Mouse (Mus musculus) midbrain, embryonic 12.5 days (tissue): ENCODE results near the gene Klk11. TPM values are rescaled to one million over a fixed set of nuclear protein-coding genes. Genes with fewer than 3 reads are reported as not detected.
A peak's percentile ranks its signal among the peaks of the same experiment; 100 is the strongest.

Source experiments
- ATAC-seq: fragments of 200-750 bp; cut with Nextera tagmentation; 2 replicates; pipeline ENCODE4 v1.8.0; 2017; ENCODE audit warnings: low read depth, moderate TSS enrichment, moderate library complexity; ENCODE audit not compliant: low FRiP score
- H3K27ac ChIP-seq: fragments of 300-500 bp; sonication (generic); replicated peaks from 2 replicates; pipeline ENCODE4 v1.5.1; 2016; ENCODE audit warnings: mild to moderate bottlenecking
- H3K27me3 ChIP-seq: fragments of 300-500 bp; sonication (generic); 2 replicates; pipeline ENCODE4 v1.6.1; 2016; ENCODE audit warnings: mild to moderate bottlenecking
- H3K36me3 ChIP-seq: fragments of 300-500 bp; sonication (generic); 2 replicates; pipeline ENCODE4 v1.6.1; 2016
- H3K4me1 ChIP-seq: fragments of 300-500 bp; sonication (generic); 2 replicates; pipeline ENCODE4 v1.6.1; 2016
- H3K4me2 ChIP-seq: fragments of 300-500 bp; sonication (generic); replicated peaks from 2 replicates; pipeline ENCODE4 v1.6.1; 2016; ENCODE audit warnings: mild to moderate bottlenecking, moderate library complexity
- H3K4me3 ChIP-seq: fragments of 300-500 bp; sonication (generic); 2 replicates; pipeline ENCODE4 v1.5.1; 2016; ENCODE audit warnings: mild to moderate bottlenecking
- H3K9ac ChIP-seq: fragments of 300-500 bp; sonication (generic); replicated peaks from 2 replicates; pipeline ENCODE4 v1.6.1; 2016; ENCODE audit warnings: mild to moderate bottlenecking, moderate library complexity
- H3K9me3 ChIP-seq: fragments of 300-500 bp; sonication (generic); 2 replicates; pipeline ENCODE4 v1.6.1; 2016; ENCODE audit warnings: mild to moderate bottlenecking
- WGBS: fragments of 180-500 bp; shearing (Covaris S2); methylation state at CpG from one replicate; pipeline ENCODE4 v1.1.7; 2016; 5-methylcytosine and 5-hydroxymethylcytosine counted together
- polyA plus RNA-seq: library from polyadenylated mRNA; unstranded; fragments of >200 nt; fragmentation: Nextera tagmentation; extraction: Ambion mirVana; gene quantifications from 2 replicates; pipeline ENCODE4 v1.2.1, GENCODE M21; 2016

Gene Klk11
- polyA plus RNA-seq, 1 experiment from 2014 or later, result not detected

DNA sequence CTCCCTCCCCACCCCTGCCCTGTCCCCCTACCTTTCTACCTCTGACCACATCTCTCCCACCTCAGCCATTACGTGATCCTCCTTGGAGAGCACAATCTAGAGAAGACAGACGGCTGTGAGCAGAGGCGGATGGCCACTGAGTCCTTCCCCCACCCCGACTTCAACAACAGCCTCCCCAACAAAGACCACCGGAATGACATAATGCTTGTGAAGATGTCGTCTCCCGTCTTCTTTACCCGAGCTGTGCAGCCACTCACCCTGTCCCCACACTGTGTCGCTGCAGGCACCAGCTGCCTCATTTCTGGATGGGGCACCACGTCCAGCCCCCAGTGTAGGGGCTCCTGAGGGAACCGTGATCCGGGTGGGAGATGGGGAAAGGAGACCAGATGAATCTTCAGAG is 3.0 kb downstream of the Klk11 start:
- Histone ChIP-seq H3K9me3 (no peaks in the 10 kb centered on the region), H3K27ac (no peak overlapping the region), H3K4me3 (no peak overlapping the region), H3K4me1 (peaks cover 10% of the 10 kb centered on the region; the same call in 1 of the 2 replicates), H3K27me3 (peaks cover under 1% of the 10 kb centered on the region; the same call in 1 of the 2 replicates), H3K36me3 (no peaks in the 10 kb centered on the region), H3K4me2 (no peak overlapping the region), H3K9ac (no peak overlapping the region)
- ATAC-seq, result no peak
- WGBS, result 88% methylated on average over 12 of the region's 12 CpGs

GRCm38 (mm10) chr7:43778176-43778970 is 4.0 kb downstream of the Klk11 start:
- Histone ChIP-seq H3K4me1 (peaks cover 15% of the 10 kb centered on the region; the same call in 1 of the 2 replicates), H3K4me2 (no peak overlapping the region), H3K9me3 (no peaks in the 10 kb centered on the region), H3K4me3 (no peak overlapping the region), H3K9ac (no peak overlapping the region), H3K27ac (no peak overlapping the region), H3K36me3 (no peaks in the 10 kb centered on the region), H3K27me3 (peaks cover 10% of the 10 kb centered on the region)
- no peak for ATAC-seq
- 89% methylated on average over 10 of the region's 10 CpGs for WGBS

- Histone ChIP-seq H3K4me2 (no peak overlapping the region), H3K36me3 (no peaks in the 10 kb centered on the region), H3K9me3 (no peaks in the 10 kb centered on the region), H3K9ac (no peak overlapping the region), H3K27ac (no peak overlapping the region), H3K4me1 (peaks cover 9% of the 10 kb centered on the region; the same call in 1 of the 2 replicates), H3K27me3 (peaks cover 20% of the 10 kb centered on the region), H3K4me3 (no peak overlapping the region)
- WGBS, result 73% methylated on average over 6 of the region's 6 CpGs
- ATAC-seq, result no peak
Measured at GRCm38 (mm10) chr7:43780241-43780640, 5.8 kb downstream of the Klk11 start.

DNA sequence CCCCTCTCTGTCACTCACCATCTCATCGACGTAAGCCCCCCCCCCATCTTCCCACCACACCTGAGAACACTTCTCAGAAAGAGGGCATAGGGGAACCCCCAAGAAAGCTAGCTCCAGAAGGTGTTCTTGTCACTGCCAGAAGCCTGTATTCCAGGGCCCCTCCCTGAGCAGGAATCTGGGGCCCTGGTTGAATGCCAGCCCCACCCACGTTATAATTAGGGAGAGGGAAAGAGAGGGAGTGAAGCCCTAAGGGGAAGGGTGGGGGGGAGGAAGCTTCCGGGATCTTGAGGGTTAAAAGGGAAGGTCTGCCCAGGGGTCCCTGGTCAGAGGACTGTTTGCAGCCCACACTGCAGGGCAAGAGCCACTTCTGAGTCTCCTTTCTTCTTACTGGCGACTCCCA is 6.3 kb downstream of the Klk11 start, which contains the start of gene Klk10:
Gene Klk10, plus strand, starts transcription at position 290 of the 400 bp plus-strand sequence.
- no peaks in the 10 kb centered on the region for H3K36me3 ChIP-seq
- WGBS, result 53% methylated on average over 5 of the region's 5 CpGs
- ATAC-seq, result no peak
- no peak within 1 kb of the TSS for H3K4me3 ChIP-seq
- H3K27me3 ChIP-seq, result peaks cover 20% of the 10 kb centered on the region
- H3K27ac ChIP-seq, result no peak within 1 kb of the TSS
- H3K4me2 ChIP-seq, result no peak within 1 kb of the TSS
- H3K9me3 ChIP-seq, result no peaks in the 10 kb centered on the region
- peaks cover 7% of the 10 kb centered on the region; the same call in 1 of the 2 replicates for H3K4me1 ChIP-seq
- H3K9ac ChIP-seq, result no peak within 1 kb of the TSS

GRCm38 (mm10) chr7:43781541-43781940 is 7.1 kb downstream of the Klk11 start:
- H3K4me2 ChIP-seq, result no peak overlapping the region
- no peaks in the 10 kb centered on the region for H3K36me3 ChIP-seq
- no peak overlapping the region for H3K4me3 ChIP-seq
- no peak overlapping the region for H3K9ac ChIP-seq
- no peaks in the 10 kb centered on the region for H3K9me3 ChIP-seq
- H3K4me1 ChIP-seq, result peaks cover 7% of the 10 kb centered on the region; the same call in 1 of the 2 replicates
- peaks cover 20% of the 10 kb centered on the region for H3K27me3 ChIP-seq
- no peak overlapping the region for H3K27ac ChIP-seq
- no peak for ATAC-seq
- 89% methylated on average over 11 of the region's 11 CpGs for WGBS

DNA sequence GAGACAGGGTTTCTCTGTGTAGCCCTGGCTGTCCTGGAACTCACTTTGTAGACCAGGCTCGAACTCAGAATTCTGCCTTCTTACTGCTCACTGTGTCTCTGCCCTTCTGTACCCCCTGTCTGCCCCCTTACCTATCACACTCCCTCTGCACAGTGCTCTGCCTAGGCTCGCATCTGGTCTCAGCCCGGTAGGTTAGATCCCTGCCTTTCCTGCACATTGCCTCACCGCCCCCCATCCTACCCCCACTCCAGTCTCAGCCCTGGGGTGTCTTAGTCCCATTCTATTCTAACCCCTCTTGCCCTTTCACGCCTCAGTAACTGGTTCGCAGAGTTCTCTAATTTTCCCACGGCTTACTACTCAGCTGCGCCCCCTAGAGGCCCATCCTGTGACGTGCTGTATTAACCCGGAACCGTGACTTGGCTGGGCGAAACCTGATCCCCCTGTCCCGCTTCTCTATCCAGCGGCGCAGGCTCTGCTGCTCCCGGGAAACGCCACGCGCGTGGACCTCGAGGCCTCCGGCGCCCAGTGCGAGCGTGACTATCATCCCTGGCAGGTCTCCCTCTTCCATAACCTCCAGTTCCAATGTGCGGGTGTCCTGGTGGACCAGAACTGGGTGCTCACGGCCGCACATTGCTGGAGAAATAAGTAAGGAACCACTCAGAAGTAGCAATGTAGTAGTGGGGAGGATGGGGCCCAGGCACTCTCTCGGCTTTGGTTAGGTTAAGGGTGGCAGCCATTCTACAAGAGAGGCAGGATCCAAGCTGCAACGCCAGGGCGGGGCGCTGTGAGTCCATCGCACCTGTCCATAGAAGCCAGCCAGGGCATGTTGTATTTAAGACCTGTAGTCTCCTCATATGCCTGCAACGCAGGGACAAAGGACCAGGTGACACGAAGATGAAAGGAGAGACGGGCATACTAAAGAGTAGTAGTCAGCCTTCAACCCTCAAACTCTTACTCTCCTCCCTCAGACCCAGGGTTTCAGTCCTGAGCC is 8.2 kb downstream of the Klk11 start:
- Histone ChIP-seq H3K4me1 (peaks cover 7% of the 10 kb centered on the region; the same call in 1 of the 2 replicates), H3K9me3 (no peaks in the 10 kb centered on the region), H3K4me3 (peak overlapping the region; percentile 32), H3K36me3 (no peaks in the 10 kb centered on the region), H3K4me2 (peak overlapping the region; percentile 59), H3K27me3 (peaks cover 20% of the 10 kb centered on the region), H3K27ac (no peak overlapping the region), H3K9ac (peak overlapping the region; percentile 47; the same call in 1 of the 2 replicates)
- ATAC-seq, result peak; percentile 80
- 8% methylated on average over 36 of the region's 36 CpGs for WGBS

DNA sequence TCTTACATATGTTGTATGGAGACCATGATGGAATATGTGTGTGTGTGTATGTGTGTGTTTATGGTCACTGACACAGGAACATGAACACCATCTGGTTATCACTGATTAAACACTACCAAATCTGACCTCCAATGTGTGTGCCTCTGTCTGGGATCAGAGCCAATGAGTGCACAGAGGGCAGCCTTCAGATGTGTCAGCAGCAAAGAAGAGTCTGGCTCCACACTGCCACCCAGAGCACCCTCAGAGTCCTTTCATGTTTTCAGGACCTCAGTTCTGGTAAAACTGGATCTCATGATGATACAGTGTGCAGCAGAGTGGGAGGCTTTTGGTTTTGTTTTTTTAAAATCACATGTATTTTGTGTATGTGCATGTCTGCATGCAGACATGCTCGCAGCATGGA is 10.9 kb downstream of the Klk11 start:
- ATAC-seq, result no peak
- Histone ChIP-seq H3K4me3 (no peak overlapping the region), H3K9ac (no peak overlapping the region), H3K27me3 (peaks cover 20% of the 10 kb centered on the region), H3K4me1 (peaks cover 7% of the 10 kb centered on the region; the same call in 1 of the 2 replicates), H3K9me3 (no peaks in the 10 kb centered on the region), H3K27ac (no peak overlapping the region), H3K36me3 (no peaks in the 10 kb centered on the region), H3K4me2 (no peak overlapping the region)
- WGBS, result 83% methylated on average over 1 of the region's 1 CpGs

GRCm38 (mm10) chr7:43788096-43788495 is 13.7 kb downstream of the Klk11 start:
- no peaks in the 10 kb centered on the region for H3K4me1 ChIP-seq
- no peaks in the 10 kb centered on the region for H3K9me3 ChIP-seq
- H3K27ac ChIP-seq, result no peak overlapping the region
- H3K36me3 ChIP-seq, result no peaks in the 10 kb centered on the region
- no peak overlapping the region for H3K4me3 ChIP-seq
- H3K4me2 ChIP-seq, result no peak overlapping the region
- 80% methylated on average over 3 of the region's 3 CpGs for WGBS
- ATAC-seq, result no peak
- H3K27me3 ChIP-seq, result peaks cover 13% of the 10 kb centered on the region
- no peak overlapping the region for H3K9ac ChIP-seq

GRCm38 (mm10) chr7:43789295-43789694 is 14.9 kb downstream of the Klk11 start:
- no peaks in the 10 kb centered on the region for H3K36me3 ChIP-seq
- no peak overlapping the region for H3K4me3 ChIP-seq
- no peak overlapping the region for H3K9ac ChIP-seq
- H3K9me3 ChIP-seq, result no peaks in the 10 kb centered on the region
- WGBS, result 82% methylated on average over 2 of the region's 2 CpGs
- ATAC-seq, result no peak
- no peaks in the 10 kb centered on the region for H3K4me1 ChIP-seq
- no peak overlapping the region for H3K4me2 ChIP-seq
- peaks cover under 1% of the 10 kb centered on the region; the same call in 1 of the 2 replicates for H3K27me3 ChIP-seq
- no peak overlapping the region for H3K27ac ChIP-seq

DNA sequence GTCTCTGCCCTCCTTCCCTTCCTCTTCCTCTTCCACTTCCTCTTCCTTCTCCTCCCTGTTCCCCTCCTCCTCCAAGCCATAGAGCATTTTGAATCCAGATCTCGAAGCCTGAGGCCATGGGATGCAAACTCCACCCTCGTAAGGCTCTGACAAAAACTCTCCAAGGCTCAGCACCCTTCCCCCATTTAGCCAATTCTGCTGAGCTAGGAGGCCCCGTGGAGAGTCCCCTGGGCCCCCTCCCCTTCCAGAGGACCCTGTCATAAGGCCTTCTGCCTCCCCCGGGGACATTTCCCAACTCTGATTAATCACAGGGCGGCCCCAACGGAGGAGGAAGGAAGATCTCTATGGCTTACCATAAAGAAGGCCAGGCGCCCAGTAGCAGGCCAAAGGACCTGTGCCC is 17.2 kb downstream of the Klk11 start, which contains the start of gene Klk9:
Gene Klk9, plus strand, starts transcription at position 301 of the 400 bp plus-strand sequence.
- WGBS, result 71% methylated on average over 7 of the region's 7 CpGs
- no peak for ATAC-seq
- no peak within 1 kb of the TSS for H3K27ac ChIP-seq
- no peaks in the 10 kb centered on the region for H3K9me3 ChIP-seq
- peaks cover 21% of the 10 kb centered on the region for H3K27me3 ChIP-seq
- H3K9ac ChIP-seq, result no peak within 1 kb of the TSS
- H3K4me3 ChIP-seq, result no peak within 1 kb of the TSS
- peaks cover 3% of the 10 kb centered on the region; the same call in 1 of the 2 replicates for H3K4me1 ChIP-seq
- no peak within 1 kb of the TSS for H3K4me2 ChIP-seq
- no peaks in the 10 kb centered on the region for H3K36me3 ChIP-seq

- no peak overlapping the region for H3K9ac ChIP-seq
- peaks cover 45% of the 10 kb centered on the region for H3K27me3 ChIP-seq
- no peak overlapping the region for H3K27ac ChIP-seq
- peak overlapping the region; percentile 48 for H3K4me3 ChIP-seq
- no peak for ATAC-seq
- H3K9me3 ChIP-seq, result no peaks in the 10 kb centered on the region
- WGBS, result 8% methylated on average over 7 of the region's 8 CpGs
- H3K36me3 ChIP-seq, result no peaks in the 10 kb centered on the region
- peaks cover 12% of the 10 kb centered on the region for H3K4me1 ChIP-seq
- H3K4me2 ChIP-seq, result peak overlapping the region; percentile 76
Measured at GRCm38 (mm10) chr7:43796355-43796754, 22.0 kb downstream of the Klk11 start.
